Mouse (Mus musculus): ENCODE results near the gene Syt12.

DNA sequence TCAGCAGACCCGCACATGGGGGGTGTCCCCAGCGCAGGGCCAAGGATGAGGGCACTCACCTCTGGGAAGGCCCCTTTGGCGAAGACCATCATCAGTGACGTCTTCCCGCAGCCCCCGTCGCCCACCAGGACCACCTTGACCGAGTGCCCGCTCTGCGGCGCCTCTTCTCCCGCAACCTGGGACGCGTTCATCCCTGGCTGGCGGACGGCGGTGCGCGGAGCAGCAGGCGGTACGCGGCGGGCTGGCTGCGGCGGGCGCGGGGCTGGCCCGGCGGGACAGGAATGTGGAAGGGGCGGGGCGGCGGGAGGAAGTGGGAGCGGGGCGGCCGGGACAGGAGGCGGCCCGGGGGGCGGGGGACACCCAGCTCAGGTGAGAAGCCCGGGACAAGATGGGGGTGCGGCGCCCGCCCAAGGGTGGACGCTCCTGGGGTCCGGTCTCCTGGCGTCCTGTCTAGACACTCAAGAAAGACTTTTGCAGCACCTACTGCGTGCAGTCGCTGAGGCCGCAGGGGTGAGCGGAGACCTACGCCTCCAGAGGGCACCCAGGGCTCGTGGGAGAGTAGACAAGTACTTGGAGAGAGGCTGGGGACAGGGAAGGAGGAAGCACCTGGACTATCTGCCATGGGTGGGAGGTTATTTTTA is 38.0 kb downstream of the Syt12 start, which contains the start of gene Rhod:
- TF ChIP-seq CEBPB (IDR thresholded peaks at IDR 0.05; ENCODE audit: low read depth) (no peak), CTCF (IDR thresholded peaks at IDR 0.05; ENCODE audit: control insufficient read depth, insufficient read depth, insufficient read length) (no peak), MAX (IDR thresholded peaks at IDR 0.05) (no peak)

Data from C2C12 (cell line).